Comparison of ENCODE assay signal across 20 mouse cellular contexts in genomic region chr12:34841196-34841595, GRCm38 (mm10).
"Had no signal": no experiment of that assay in that cellular context is flagged by ENCODE, and none has a peak within 500 bp of the region (broad histone marks: within the 10 kb centered on the region; RNA-seq: fewer than 3 reads in every experiment).

No protein-coding gene starts in this region.

- H3K9me3 ChIP-seq: liver, embryonic 13.5 days; liver, embryonic 15.5 days; lung, embryonic 15.5 days; megakaryocyte, embryonic 14.5 days; midbrain, embryonic 10.5 days; midbrain, embryonic 12.5 days had no signal

- ATAC-seq: liver, postnatal 0 days; lung, postnatal 0 days; midbrain, embryonic 16.5 days had no signal

- DNase-seq: liver, embryonic 13.5 days; liver, postnatal 0 days; lung, adult 2 months; lung, postnatal 14 days; lung, postnatal 36 days; midbrain, embryonic 14.5 days; right cerebral cortex, postnatal 14 days; thymus, adult 18-20 months; thymus, postnatal 14 days; thymus, postnatal 36 days had no signal

- H3K4me3 ChIP-seq: liver, embryonic 13.5 days; liver, embryonic 15.5 days; lung, embryonic 15.5 days; megakaryocyte, embryonic 14.5 days; midbrain, embryonic 10.5 days; midbrain, embryonic 12.5 days; myocyte had no signal

- H3K4me1 ChIP-seq: liver, embryonic 13.5 days; liver, embryonic 15.5 days; lung, embryonic 15.5 days; megakaryocyte, embryonic 14.5 days had no signal

- H3K36me3 ChIP-seq: liver, embryonic 13.5 days; liver, embryonic 15.5 days; lung, embryonic 15.5 days; midbrain, embryonic 10.5 days; midbrain, embryonic 12.5 days had no signal

- H3K9ac ChIP-seq: liver, embryonic 13.5 days; liver, embryonic 15.5 days; liver, postnatal 0 days; lung, embryonic 15.5 days; midbrain, embryonic 12.5 days had no signal

- H3K27ac ChIP-seq: liver, embryonic 13.5 days; liver, embryonic 15.5 days; lung, embryonic 15.5 days; macrophage; midbrain, embryonic 10.5 days; midbrain, embryonic 12.5 days had no signal

- H3K4me2 ChIP-seq: liver, embryonic 11.5 days; liver, embryonic 13.5 days; liver, embryonic 15.5 days; lung, embryonic 15.5 days; midbrain, embryonic 12.5 days had no signal

- H3K27me3 ChIP-seq: liver, embryonic 13.5 days; liver, embryonic 15.5 days; lung, embryonic 15.5 days; megakaryocyte, embryonic 14.5 days had no signal
